Comparison of ENCODE assay signal across 22 mouse cellular contexts in genomic region chr12:34810221-34810620, GRCm38 (mm10).
"Had no signal": no experiment of that assay in that cellular context is flagged by ENCODE, and none has a peak within 500 bp of the region (broad histone marks: within the 10 kb centered on the region; RNA-seq: fewer than 3 reads in every experiment).

No protein-coding gene starts in this region.

- ATAC-seq: forebrain, embryonic 13.5 days; forebrain, embryonic 14.5 days; forebrain, embryonic 15.5 days; forebrain, embryonic 16.5 days; forebrain, postnatal 0 days had no signal

- DNase-seq: cerebellum, adult 2 months; cerebellum, adult 8-10 months; cerebellum, adult 9-10 months; cerebellum, adult 9-11 months; cerebellum, postnatal 10 days; cerebellum, postnatal 14 days; cerebellum, postnatal 25 days; cerebellum, postnatal 36 days; embryo, embryonic 11 days; forebrain, postnatal 0 days; gastrocnemius, adult 2 months; gastrocnemius, postnatal 10 days; gastrocnemius, postnatal 14 days; gastrocnemius, postnatal 25 days; gastrocnemius, postnatal 36 days; heart, adult 11 months; heart, adult 18-20 months; heart, adult 2 months had no signal
